Mouse (Mus musculus) embryonic facial prominence, embryonic 11.5 days (tissue): ENCODE measurements at regions not wholly inside any gene's neighbourhood (a gene's known extent, or its start where the extent isn't known, plus 50 kb on each side); places are given as distances from the start of the nearest gene placed in this dataset.

Experiments used
- ATAC-seq: fragments of 200-750 bp; cut with Nextera tagmentation; replicated peaks from 2 replicates; pipeline ENCODE4 v1.8.0; 2017; ENCODE audit warnings: low read depth; ENCODE audit not compliant: insufficient number of reproducible peaks, low FRiP score, low TSS enrichment
- DNase-seq: peaks from one replicate; pipeline ENCODE4 v3.0.0-alpha.2; 2015; ENCODE audit warnings: low spot score
- H3K27ac ChIP-seq: fragments of 300-500 bp; sonication (generic); replicated peaks from 2 replicates; pipeline ENCODE4 v1.5.1; 2014; ENCODE audit warnings: mild to moderate bottlenecking, low read depth, low read length, control low read depth
- H3K27me3 ChIP-seq: fragments of 300-500 bp; sonication (generic); 2 replicates; pipeline ENCODE4 v1.6.1; 2014; ENCODE audit warnings: mild to moderate bottlenecking, low read length, moderate library complexity, mixed read lengths; ENCODE audit not compliant: control insufficient read depth, insufficient read depth
- H3K36me3 ChIP-seq: fragments of 300-500 bp; sonication (generic); replicated peaks from 2 replicates; pipeline ENCODE4 v1.6.1; 2014; ENCODE audit warnings: low read depth, mild to moderate bottlenecking, low read length, moderate library complexity, mixed read lengths; ENCODE audit not compliant: control insufficient read depth, insufficient read depth
- H3K4me1 ChIP-seq: fragments of 300-500 bp; sonication (generic); 2 replicates; pipeline ENCODE4 v1.6.1; 2014; ENCODE audit warnings: low read length, mixed read lengths; ENCODE audit not compliant: control insufficient read depth, insufficient read depth
- H3K4me2 ChIP-seq: fragments of 300-500 bp; sonication (generic); 2 replicates; pipeline ENCODE4 v1.6.1; 2014; ENCODE audit warnings: low read depth, mild to moderate bottlenecking, control low read depth, low read length, moderate library complexity
- H3K4me3 ChIP-seq: fragments of 300-500 bp; sonication (generic); 2 replicates; pipeline ENCODE4 v1.5.1; 2014; ENCODE audit warnings: low read depth, low read length, control low read depth
- H3K9ac ChIP-seq: fragments of 300-500 bp; sonication (generic); replicated peaks from 2 replicates; pipeline ENCODE4 v1.6.1; 2014; ENCODE audit warnings: mild to moderate bottlenecking, control low read depth, low read length
- H3K9me3 ChIP-seq: fragments of 300-500 bp; sonication (generic); replicated peaks from 2 replicates; pipeline ENCODE4 v1.6.1; 2016; ENCODE audit warnings: mild to moderate bottlenecking, low read length, inconsistent platforms, mixed read lengths; ENCODE audit not compliant: control insufficient read depth
- WGBS: fragments of 180-500 bp; shearing (Covaris S2); extraction: QIAGEN DNeasy Blood & Tissue Kit; methylation state at CpG from one replicate; pipeline ENCODE4 v1.1.7; 2014; 5-methylcytosine and 5-hydroxymethylcytosine counted together

DNA sequence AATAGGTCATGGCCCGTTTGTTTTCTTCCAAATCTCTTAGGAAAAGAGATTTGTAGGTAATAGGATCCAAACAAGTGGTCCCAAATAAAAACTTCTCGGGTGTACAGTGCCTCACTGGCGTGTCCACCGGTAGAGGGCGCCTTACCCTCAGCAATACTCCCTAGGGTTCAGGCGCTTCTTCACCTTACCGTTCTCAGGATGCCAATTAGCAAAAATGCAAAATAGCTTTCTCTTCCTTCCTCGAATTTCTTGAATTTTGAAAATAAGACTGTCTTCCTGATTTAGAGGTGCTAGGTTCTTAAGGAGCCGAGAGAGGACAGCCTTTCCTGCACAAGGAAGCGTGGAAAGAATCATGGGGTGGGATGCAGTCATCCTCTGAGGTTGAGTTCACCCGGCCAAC lies 275.9 kb downstream of the Pmp22 start:
- no peaks in the 10 kb centered on the region for H3K36me3 ChIP-seq
- ATAC-seq (no peak), DNase-seq (peak; percentile 80)
- no peak overlapping the region for H3K27ac ChIP-seq
- no peaks in the 10 kb centered on the region for H3K27me3 ChIP-seq
- H3K4me1 ChIP-seq, result no peaks in the 10 kb centered on the region
- no peak overlapping the region for H3K4me2 ChIP-seq
- no peaks in the 10 kb centered on the region for H3K9me3 ChIP-seq
- no peak overlapping the region for H3K9ac ChIP-seq
- no peak overlapping the region for H3K4me3 ChIP-seq
- WGBS, result 17% methylated on average over 11 of the region's 11 CpGs

DNA sequence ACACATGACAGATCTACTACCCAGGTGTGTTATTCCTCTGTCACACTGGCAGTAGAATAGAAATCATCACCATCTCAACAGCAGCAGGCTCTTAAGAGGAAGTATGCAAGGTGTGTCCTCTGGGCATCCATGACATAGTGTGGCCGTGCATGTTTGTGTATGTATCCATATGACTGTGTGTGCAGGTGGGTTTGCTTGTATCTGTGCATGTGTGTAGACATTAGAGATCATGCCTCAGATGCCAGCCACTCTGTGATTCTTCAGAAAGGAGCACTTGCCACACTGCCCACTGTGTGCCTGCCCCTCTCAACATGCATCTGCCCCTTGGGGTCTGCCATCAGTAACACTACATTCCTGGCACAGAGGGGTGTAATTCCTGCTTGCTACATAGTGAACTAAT lies 280.6 kb downstream of the Pmp22 start:
- DNase-seq (no peak), ATAC-seq (no peak)
- H3K9me3 ChIP-seq, result no peaks in the 10 kb centered on the region
- WGBS, result 88% methylated on average over 1 of the region's 1 CpGs
- no peaks in the 10 kb centered on the region for H3K36me3 ChIP-seq
- H3K4me1 ChIP-seq, result no peaks in the 10 kb centered on the region; the same call in 1 of the 2 replicates
- H3K4me3 ChIP-seq, result no peak overlapping the region
- no peak overlapping the region for H3K27ac ChIP-seq
- H3K4me2 ChIP-seq, result no peak overlapping the region
- H3K27me3 ChIP-seq, result no peaks in the 10 kb centered on the region
- H3K9ac ChIP-seq, result no peak overlapping the region

DNA sequence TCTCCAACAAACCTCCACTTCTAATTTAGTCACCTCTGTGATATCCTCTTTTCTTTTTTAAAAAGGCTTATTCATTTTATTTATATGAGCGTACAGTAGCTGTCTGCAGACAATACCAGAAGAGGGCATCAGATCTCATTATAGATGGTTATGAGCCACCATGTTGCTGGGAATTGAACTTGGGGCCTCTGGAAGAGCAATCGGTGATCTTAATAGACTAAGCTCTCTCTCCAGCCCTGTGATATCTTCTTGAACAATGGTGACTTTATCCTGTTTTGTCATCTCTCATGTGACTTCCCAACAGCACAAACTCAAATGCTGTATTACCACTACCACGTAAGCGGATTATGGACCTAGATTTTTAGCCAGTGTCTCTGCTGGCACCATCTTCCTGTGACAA lies 282.1 kb downstream of the Pmp22 start:
- no peak overlapping the region for H3K9ac ChIP-seq
- H3K36me3 ChIP-seq, result no peaks in the 10 kb centered on the region
- ATAC-seq, result no peak
- no peak for DNase-seq
- H3K27ac ChIP-seq, result no peak overlapping the region
- WGBS, result 94% methylated on average over 4 of the region's 4 CpGs
- no peaks in the 10 kb centered on the region for H3K9me3 ChIP-seq
- no peak overlapping the region for H3K4me2 ChIP-seq
- H3K27me3 ChIP-seq, result no peaks in the 10 kb centered on the region
- no peaks in the 10 kb centered on the region; the same call in 1 of the 2 replicates for H3K4me1 ChIP-seq
- H3K4me3 ChIP-seq, result no peak overlapping the region

DNA sequence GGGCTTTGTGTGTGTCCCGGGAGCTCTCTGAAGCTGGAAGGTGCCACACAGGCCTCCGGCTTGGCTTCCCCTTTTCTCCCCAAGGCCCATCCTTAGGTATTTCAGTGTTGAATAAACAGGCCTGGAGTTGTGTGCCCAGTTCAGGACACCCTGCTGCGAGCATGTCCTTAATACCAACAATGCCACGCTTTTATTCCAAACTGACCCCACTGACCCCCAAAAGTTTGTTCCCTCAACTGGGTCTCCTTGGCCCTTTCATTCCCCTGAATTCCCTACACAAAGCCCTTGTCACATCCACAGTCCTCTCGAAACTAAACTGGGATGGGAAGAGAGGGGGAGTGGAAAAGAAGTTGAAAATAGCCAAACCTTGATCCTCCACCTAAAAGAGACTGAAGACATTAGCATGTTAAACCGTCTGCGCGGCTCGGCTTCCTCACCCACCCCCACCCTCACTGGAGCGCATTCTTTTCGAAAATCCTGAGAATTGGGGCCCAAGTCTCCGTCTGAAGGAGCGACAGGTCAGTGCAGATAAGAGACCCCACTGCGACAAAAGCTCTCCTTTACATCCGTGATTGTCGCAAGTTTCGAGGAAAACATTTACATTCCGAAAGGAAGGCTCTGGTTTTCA lies 283.7 kb downstream of the Pmp22 start:
- Histone ChIP-seq H3K4me2 (peak overlapping the region; percentile 26), H3K36me3 (no peaks in the 10 kb centered on the region), H3K27me3 (no peaks in the 10 kb centered on the region), H3K4me1 (no peaks in the 10 kb centered on the region; the same call in 1 of the 2 replicates), H3K9ac (no peak overlapping the region), H3K27ac (no peak overlapping the region), H3K9me3 (no peaks in the 10 kb centered on the region), H3K4me3 (peak overlapping the region; percentile 3; the same call in 1 of the 2 replicates)
- ATAC-seq (peak; percentile 56), DNase-seq (peak; percentile 59)
- WGBS, result 2% methylated on average over 18 of the region's 18 CpGs

DNA sequence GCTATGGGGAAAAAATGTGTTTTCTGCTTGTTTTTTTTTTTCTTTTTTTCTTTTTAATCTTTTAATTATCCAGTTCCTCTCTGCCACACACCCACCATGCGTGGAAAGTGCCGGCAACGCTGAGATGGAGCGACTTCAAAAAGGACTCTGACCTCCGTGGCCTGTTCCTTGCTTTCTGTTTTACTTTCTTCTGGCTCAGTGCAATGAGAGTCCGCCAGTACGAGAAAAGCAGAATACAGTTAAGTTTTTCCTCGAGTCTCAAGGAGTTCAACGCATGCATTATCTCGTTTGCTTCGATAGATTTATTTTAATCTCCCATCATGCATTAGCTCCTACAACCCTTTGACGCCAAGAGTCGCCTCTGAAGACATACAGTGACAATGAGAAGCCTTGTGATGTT lies 284.3 kb downstream of the Pmp22 start:
- no peak overlapping the region for H3K27ac ChIP-seq
- DNase-seq, result no peak
- H3K27me3 ChIP-seq, result no peaks in the 10 kb centered on the region
- H3K9ac ChIP-seq, result no peak overlapping the region
- ATAC-seq, result no peak
- H3K9me3 ChIP-seq, result no peaks in the 10 kb centered on the region
- no peaks in the 10 kb centered on the region; the same call in 1 of the 2 replicates for H3K4me1 ChIP-seq
- no peak overlapping the region; the same call in 1 of the 2 replicates for H3K4me3 ChIP-seq
- H3K4me2 ChIP-seq, result peak overlapping the region; percentile 26
- WGBS, result 12% methylated on average over 13 of the region's 13 CpGs
- no peaks in the 10 kb centered on the region for H3K36me3 ChIP-seq

DNA sequence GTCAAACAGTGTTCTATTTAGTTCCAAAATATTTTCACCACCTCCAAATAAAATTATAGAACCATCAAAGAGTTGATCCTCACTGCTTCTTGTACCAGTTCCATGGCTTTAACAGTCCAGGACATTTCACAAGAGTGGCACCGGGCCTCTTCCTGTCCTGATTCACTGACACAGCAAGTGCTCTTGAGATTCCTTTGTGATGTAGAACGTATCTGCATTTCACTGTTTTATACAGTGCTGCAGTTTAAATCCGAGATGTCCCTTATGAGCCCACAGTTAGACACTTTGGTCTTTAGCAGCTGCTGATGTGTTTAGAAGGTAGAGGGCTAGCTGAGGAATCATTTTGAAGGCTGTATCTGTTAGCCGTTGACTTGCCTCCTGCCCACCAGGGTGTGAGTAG lies 284.8 kb downstream of the Pmp22 start:
- no peak overlapping the region for H3K4me2 ChIP-seq
- H3K36me3 ChIP-seq, result no peaks in the 10 kb centered on the region
- 71% methylated on average over 4 of the region's 4 CpGs for WGBS
- no peak overlapping the region for H3K9ac ChIP-seq
- H3K9me3 ChIP-seq, result no peaks in the 10 kb centered on the region
- no peak for DNase-seq
- H3K27ac ChIP-seq, result no peak overlapping the region
- no peak overlapping the region for H3K4me3 ChIP-seq
- H3K27me3 ChIP-seq, result no peaks in the 10 kb centered on the region
- ATAC-seq, result no peak
- no peaks in the 10 kb centered on the region; the same call in 1 of the 2 replicates for H3K4me1 ChIP-seq

DNA sequence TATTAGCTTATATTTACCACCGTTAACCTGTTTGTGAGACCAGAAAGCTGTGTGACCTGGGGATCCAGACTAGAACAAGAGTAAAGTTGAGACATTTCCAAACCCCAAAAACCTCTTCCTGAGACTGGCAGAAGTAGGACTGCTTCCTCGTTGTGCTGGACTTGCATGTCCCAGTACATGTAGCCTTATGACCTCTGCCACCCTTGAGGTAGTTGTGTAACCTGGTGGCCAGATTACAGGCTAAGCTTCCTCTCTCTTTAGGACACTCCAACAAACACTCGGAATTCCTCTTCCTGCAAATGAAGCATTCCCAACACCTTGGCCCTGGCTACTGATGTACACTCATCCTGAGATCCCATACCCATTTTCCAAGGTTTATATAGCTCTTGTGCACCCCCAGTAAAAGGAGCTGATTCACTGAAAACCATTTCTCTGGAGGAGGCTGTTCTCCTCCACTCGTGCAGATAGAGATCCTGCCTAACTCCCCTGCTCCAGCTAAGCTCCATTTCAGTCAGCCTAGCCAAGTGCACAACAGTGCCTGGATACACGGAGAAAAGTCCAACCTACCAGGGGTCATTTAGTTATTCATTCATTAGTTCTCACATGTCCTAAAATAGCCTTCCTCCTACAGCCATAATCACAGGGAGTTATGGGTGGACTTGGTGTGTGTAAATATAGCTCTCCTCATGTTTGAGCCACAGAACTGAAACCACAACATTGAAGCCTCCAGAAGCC lies 289.4 kb downstream of the Pmp22 start:
- Histone ChIP-seq H3K27ac (no peak overlapping the region), H3K4me2 (no peak overlapping the region), H3K36me3 (no peaks in the 10 kb centered on the region), H3K4me1 (no peaks in the 10 kb centered on the region), H3K4me3 (no peak overlapping the region), H3K9ac (no peak overlapping the region), H3K9me3 (no peaks in the 10 kb centered on the region), H3K27me3 (no peaks in the 10 kb centered on the region)
- ATAC-seq (no peak), DNase-seq (no peak)
- WGBS, result 87% methylated on average over 5 of the region's 5 CpGs

DNA sequence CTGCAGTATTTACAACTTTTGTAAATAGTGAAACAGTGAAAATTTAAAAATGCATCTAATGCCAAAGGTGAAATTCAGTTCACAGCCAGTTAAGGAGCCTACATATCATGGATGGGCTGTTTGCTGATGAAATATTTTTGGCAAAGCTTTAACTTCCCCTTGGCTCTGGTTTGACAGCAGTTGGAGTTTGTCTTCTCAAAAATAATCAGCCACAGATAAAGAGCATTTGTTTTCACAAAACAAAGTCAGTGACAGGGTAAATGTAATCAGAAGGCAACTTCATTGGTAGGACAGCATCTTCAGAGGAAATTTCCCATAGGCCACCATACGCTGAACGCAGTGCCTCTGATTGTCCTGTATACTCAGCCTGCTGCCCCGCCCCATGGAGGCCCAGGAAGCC lies 291.6 kb downstream of the Pmp22 start:
- H3K27ac ChIP-seq, result no peak overlapping the region
- no peak for ATAC-seq
- no peaks in the 10 kb centered on the region for H3K36me3 ChIP-seq
- WGBS, result 86% methylated on average over 3 of the region's 3 CpGs
- H3K4me2 ChIP-seq, result no peak overlapping the region
- DNase-seq, result no peak
- no peaks in the 10 kb centered on the region for H3K27me3 ChIP-seq
- H3K4me1 ChIP-seq, result no peaks in the 10 kb centered on the region
- H3K9ac ChIP-seq, result no peak overlapping the region
- H3K4me3 ChIP-seq, result no peak overlapping the region
- H3K9me3 ChIP-seq, result no peaks in the 10 kb centered on the region
